Mouse (Mus musculus) testis, adult 2 months (tissue): ENCODE measurements at regions not wholly inside any gene's neighbourhood (a gene's known extent, or its start where the extent isn't known, plus 50 kb on each side); places are given as distances from the start of the nearest gene placed in this dataset.

Experiments
- CTCF ChIP-seq: fragments of 200-500 bp; IDR thresholded peaks from 2 replicates; pipeline ENCODE4 v1.5.1; 2012; ENCODE audit warnings: low read depth, mild to moderate bottlenecking, inconsistent platforms, low read length, moderate library complexity; ENCODE audit not compliant: control insufficient read depth, insufficient read depth, insufficient replicate concordance
- POLR2A ChIP-seq: fragments of 200-500 bp; IDR thresholded peaks from 2 replicates; pipeline ENCODE4 v1.6.1; 2012; ENCODE audit warnings: low read depth, mild to moderate bottlenecking, inconsistent platforms, low read length, moderate library complexity; ENCODE audit not compliant: control insufficient read depth

- TF ChIP-seq CTCF (no peak), POLR2A (no peak)
Observed at GRCm38 (mm10) chr11:31784332-31784901, 87.6 kb upstream of the Cpeb4 start.
